Mouse (Mus musculus) midbrain, embryonic 15.5 days (tissue): ENCODE measurements around the gene 9930111J21Rik2. TPM values are rescaled to one million over a fixed set of nuclear protein-coding genes. Genes with fewer than 3 reads are reported as not detected.
"Not testable (repeated sequence)": the region's sequence is repeated elsewhere in the genome, so short reads cannot be mapped to it uniquely, and the experiment has no call there.

Experiments used
- ATAC-seq: fragments of 200-750 bp; cut with Nextera tagmentation; replicated peaks from 2 replicates; pipeline ENCODE4 v1.8.0; 2017; ENCODE audit warnings: moderate TSS enrichment
- H3K27ac ChIP-seq: fragments of 300-500 bp; sonication (generic); 2 replicates; pipeline ENCODE4 v1.5.1; 2015; ENCODE audit warnings: mild to moderate bottlenecking, inconsistent platforms
- H3K27me3 ChIP-seq: fragments of 300-500 bp; sonication (generic); replicated peaks from 2 replicates; pipeline ENCODE4 v1.6.1; 2015; ENCODE audit warnings: inconsistent platforms
- H3K36me3 ChIP-seq: fragments of 300-500 bp; sonication (generic); replicated peaks from 2 replicates; pipeline ENCODE4 v1.6.1; 2015; ENCODE audit warnings: inconsistent platforms
- H3K4me1 ChIP-seq: fragments of 300-500 bp; sonication (generic); 2 replicates; pipeline ENCODE4 v1.6.1; 2015; ENCODE audit warnings: inconsistent platforms
- H3K4me2 ChIP-seq: fragments of 300-500 bp; sonication (generic); 2 replicates; pipeline ENCODE4 v1.6.1; 2015; ENCODE audit warnings: inconsistent platforms, mild to moderate bottlenecking, moderate library complexity
- H3K4me3 ChIP-seq: fragments of 300-500 bp; sonication (generic); 2 replicates; pipeline ENCODE4 v1.5.1; 2015; ENCODE audit warnings: mild to moderate bottlenecking, inconsistent platforms
- H3K9ac ChIP-seq: fragments of 300-500 bp; sonication (generic); 2 replicates; pipeline ENCODE4 v1.6.1; 2015; ENCODE audit warnings: mild to moderate bottlenecking, inconsistent platforms
- H3K9me3 ChIP-seq: fragments of 300-500 bp; sonication (generic); 2 replicates; pipeline ENCODE4 v1.6.1; 2016; ENCODE audit warnings: inconsistent platforms
- WGBS: fragments of 180-500 bp; shearing (Covaris S2); methylation state at CpG from one replicate; pipeline ENCODE4 v1.1.7; 2015; ENCODE audit warnings: mixed read lengths; 5-methylcytosine and 5-hydroxymethylcytosine counted together
- polyA plus RNA-seq: library from polyadenylated mRNA; unstranded; fragments of >200 nt; fragmentation: Nextera tagmentation; extraction: Ambion mirVana; gene quantifications from 2 replicates; pipeline ENCODE4 v1.2.1, GENCODE M21; 2015

9930111J21Rik2 gene
- polyA plus RNA-seq, 1 experiment from 2014 or later = 0.37 TPM

DNA sequence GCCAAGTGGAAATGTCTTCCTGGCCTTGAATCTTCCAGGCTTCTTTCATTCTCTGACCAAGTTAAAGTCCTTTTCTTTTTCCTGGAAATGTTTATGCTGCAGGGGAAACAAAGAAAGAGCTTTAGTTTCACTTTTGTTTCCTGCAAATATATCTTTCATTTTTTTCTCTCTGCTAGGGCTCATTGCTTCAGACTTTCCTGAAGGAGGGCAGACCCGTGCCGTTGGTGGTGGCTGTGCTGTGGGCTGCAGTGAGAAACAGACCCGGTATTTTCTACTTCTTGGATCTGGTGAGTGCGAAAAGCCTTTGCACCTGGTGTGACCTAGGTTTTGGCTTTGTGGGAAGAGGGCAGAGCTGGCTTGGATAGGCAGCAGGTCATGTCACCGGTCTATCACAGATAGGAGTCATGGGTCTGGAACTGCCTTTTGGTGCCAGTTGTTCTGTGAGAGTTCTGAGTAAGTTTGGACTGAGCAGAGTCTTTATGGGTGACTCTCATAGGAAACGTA is 35.9 kb upstream of the 9930111J21Rik2 start:
- Histone ChIP-seq H3K9ac (no peak overlapping the region), H3K36me3 (no peaks in the 10 kb centered on the region), H3K9me3 (no peaks in the 10 kb centered on the region), H3K27me3 (no peaks in the 10 kb centered on the region), H3K27ac (no peak overlapping the region), H3K4me1 (no peaks in the 10 kb centered on the region), H3K4me2 (no peak overlapping the region), H3K4me3 (no peak overlapping the region)
- 88% methylated on average over 6 of the region's 6 CpGs for WGBS
- no peak for ATAC-seq

DNA sequence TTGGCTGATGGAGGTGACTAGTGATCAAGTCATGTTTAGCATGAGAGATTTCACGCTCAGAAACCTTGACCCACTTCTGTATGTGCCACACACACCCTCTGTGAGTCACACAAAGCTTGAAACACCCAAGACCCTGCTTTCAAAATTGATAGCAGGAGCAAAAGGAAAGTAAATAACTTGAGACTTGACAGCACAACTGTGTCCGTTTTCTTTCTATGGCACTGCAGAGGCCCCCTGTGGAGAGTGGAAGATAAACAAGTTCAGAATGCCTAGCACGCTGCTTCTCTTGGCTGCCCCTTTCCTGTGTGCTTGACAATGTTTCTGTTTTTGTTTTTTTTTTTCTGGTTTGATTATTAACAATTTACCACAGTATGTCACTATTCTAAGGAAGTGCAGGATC is 33.8 kb upstream of the 9930111J21Rik2 start:
- H3K4me2 ChIP-seq = no peak overlapping the region
- H3K36me3 ChIP-seq = no peaks in the 10 kb centered on the region
- H3K4me1 ChIP-seq = no peaks in the 10 kb centered on the region
- no peaks in the 10 kb centered on the region for H3K27me3 ChIP-seq
- no peak for ATAC-seq
- WGBS = 44% methylated on average over 3 of the region's 3 CpGs
- H3K27ac ChIP-seq = no peak overlapping the region
- no peak overlapping the region for H3K4me3 ChIP-seq
- H3K9ac ChIP-seq = no peak overlapping the region
- H3K9me3 ChIP-seq = no peaks in the 10 kb centered on the region

DNA sequence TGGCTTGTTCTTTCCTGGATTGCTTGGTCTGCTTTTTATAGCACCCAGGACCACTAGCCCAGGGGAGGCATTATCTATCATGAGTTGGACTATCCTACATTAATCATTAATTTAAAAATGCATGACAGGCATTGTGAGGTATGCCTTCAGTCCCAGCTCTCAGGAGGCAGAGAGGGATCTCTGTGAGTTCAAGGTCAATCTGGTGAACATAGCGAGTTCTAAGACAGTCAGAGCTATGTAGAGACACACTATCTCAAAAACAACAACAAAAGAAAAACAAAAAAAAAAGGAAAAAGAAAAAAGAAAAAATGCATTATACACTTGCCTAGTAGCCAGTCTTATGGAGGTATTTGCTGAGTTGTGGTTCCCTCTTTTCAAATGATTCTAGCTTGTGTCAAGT is 33.3 kb upstream of the 9930111J21Rik2 start:
- Histone ChIP-seq H3K4me3 (no peak overlapping the region), H3K4me2 (no peak overlapping the region), H3K36me3 (no peaks in the 10 kb centered on the region), H3K9ac (no peak overlapping the region), H3K9me3 (no peaks in the 10 kb centered on the region), H3K27ac (no peak overlapping the region), H3K27me3 (no peaks in the 10 kb centered on the region), H3K4me1 (no peaks in the 10 kb centered on the region)
- WGBS = 91% methylated on average over 1 of the region's 1 CpGs
- ATAC-seq = no peak

DNA sequence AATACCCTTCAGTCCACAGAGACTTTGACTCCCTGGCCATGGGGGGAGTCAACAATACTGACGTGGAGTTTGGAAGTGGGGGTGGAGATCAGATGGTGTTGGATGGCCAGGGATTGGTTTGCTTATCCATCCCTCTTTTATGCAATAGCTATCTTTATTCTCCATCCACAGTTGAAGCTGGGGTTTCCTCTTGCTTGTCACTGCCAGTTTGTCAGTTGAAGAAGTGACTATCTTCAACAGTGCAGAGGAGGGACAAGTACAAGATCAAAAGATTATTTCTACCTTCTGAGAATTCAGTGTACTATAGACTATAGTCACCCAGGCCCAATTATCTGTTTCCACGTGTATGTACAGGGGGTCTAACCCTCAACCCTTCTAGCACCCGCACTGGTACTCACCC is 32.8 kb upstream of the 9930111J21Rik2 start:
- no peaks in the 10 kb centered on the region for H3K9me3 ChIP-seq
- WGBS = 76% methylated on average over 3 of the region's 3 CpGs

DNA sequence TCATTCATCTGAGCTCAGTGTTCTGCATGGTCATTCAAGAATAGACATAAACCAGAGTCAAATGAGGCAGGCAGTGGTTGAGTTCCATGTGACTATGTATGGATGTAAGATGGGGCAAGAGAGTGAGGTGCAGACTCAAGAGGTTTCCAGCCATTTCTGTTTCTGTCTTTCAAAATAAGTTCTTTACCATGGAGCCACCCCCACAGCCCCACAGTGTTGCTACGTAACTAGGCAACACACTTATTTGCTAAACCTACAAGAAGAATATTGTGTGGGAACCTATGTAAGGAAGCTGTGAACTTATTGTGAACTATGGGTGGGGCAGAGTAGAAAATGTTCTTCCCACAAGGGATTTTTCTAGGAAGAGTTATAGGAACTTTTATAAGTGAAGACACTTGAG is 32.1 kb upstream of the 9930111J21Rik2 start:
- 93% methylated on average over 1 of the region's 1 CpGs for WGBS
- no peaks in the 10 kb centered on the region for H3K27me3 ChIP-seq

More for the DNA sequence above, 32.8 kb upstream of the 9930111J21Rik2 start:
- H3K27me3 ChIP-seq = no peaks in the 10 kb centered on the region
- H3K9ac ChIP-seq = no peak overlapping the region
- no peak overlapping the region for H3K4me2 ChIP-seq
- no peak for ATAC-seq
- no peaks in the 10 kb centered on the region for H3K4me1 ChIP-seq
- H3K27ac ChIP-seq = no peak overlapping the region
- H3K4me3 ChIP-seq = no peak overlapping the region
- H3K36me3 ChIP-seq = no peaks in the 10 kb centered on the region

DNA sequence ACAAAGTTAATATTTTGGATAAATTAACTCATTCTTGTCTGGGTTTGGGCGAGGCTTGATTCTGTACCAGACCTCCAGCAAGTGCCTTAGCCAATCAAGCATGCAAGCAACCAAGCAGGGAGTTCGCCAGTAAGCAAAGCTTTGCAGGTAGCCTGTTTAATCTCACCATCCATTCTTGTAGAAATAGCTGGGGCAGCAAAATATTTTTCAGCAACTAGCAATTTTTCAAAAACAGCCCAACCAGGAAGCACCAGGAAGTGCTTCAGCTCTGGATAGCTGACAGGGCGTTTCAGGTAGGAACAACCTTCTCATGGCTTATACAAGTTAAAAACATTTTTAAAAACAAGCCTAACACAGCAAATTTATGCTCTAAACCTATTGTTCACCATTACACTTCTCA is 30.8 kb upstream of the 9930111J21Rik2 start:
- WGBS = 84% methylated on average over 3 of the region's 3 CpGs
- ATAC-seq = no peak
- no peak overlapping the region for H3K4me3 ChIP-seq
- H3K36me3 ChIP-seq = no peaks in the 10 kb centered on the region
- H3K9ac ChIP-seq = no peak overlapping the region
- no peak overlapping the region for H3K4me2 ChIP-seq
- H3K9me3 ChIP-seq = no peaks in the 10 kb centered on the region
- H3K27me3 ChIP-seq = no peaks in the 10 kb centered on the region
- H3K27ac ChIP-seq = no peak overlapping the region
- no peaks in the 10 kb centered on the region for H3K4me1 ChIP-seq

More for the DNA sequence above, 32.1 kb upstream of the 9930111J21Rik2 start:
- H3K9ac ChIP-seq = no peak overlapping the region
- no peak for ATAC-seq
- H3K36me3 ChIP-seq = no peaks in the 10 kb centered on the region
- H3K4me3 ChIP-seq = no peak overlapping the region
- no peak overlapping the region for H3K27ac ChIP-seq
- H3K9me3 ChIP-seq = no peaks in the 10 kb centered on the region
- no peaks in the 10 kb centered on the region for H3K4me1 ChIP-seq
- H3K4me2 ChIP-seq = no peak overlapping the region

DNA sequence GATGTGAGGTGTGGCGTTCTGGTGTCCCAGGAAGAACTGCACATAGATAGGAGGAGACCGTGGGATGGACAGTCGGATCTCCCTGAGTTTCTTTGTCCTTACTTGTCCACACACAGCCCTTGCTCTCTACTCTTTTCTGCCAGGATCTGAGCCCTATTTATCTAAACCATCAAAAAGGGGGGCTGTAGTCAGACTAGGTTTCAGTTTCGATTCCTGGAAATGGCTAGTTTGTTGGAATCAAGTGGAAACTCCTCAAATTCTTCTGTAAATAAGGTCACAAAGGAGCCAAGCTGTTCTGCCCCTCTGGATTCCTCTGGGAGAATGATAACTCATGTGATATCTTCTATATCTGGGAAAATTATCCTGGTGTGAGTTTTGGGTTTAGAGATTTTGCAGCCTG is 30.3 kb upstream of the 9930111J21Rik2 start:
- Histone ChIP-seq H3K36me3 (no peaks in the 10 kb centered on the region), H3K9me3 (no peaks in the 10 kb centered on the region), H3K4me3 (no peak overlapping the region), H3K27me3 (no peaks in the 10 kb centered on the region), H3K4me2 (no peak overlapping the region), H3K27ac (no peak overlapping the region), H3K4me1 (no peaks in the 10 kb centered on the region), H3K9ac (no peak overlapping the region)
- ATAC-seq = no peak
- 88% methylated on average over 4 of the region's 4 CpGs for WGBS

DNA sequence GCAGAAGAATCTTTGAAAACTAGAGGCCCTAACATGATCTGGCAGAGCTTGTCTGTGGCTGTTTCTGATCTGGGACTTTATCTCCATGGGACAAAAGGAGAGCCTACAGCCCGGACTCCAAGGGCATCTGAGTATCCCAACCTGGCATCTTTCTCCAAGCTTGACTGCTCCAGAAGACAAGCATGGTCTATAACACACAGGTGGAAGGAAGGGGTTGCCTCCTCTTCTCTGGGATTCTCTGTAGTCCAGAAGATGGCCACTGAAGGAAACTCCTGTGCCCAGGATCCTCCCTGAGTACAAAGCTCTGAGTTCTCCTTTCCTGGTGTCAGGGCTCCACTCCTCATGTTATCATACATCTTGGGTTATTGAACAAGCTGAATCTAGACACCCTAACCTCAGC is 29.6 kb upstream of the 9930111J21Rik2 start:
- no peak overlapping the region for H3K27ac ChIP-seq
- no peak for ATAC-seq
- H3K9me3 ChIP-seq = no peaks in the 10 kb centered on the region
- no peak overlapping the region for H3K9ac ChIP-seq
- H3K36me3 ChIP-seq = no peaks in the 10 kb centered on the region
- no peak overlapping the region for H3K4me3 ChIP-seq
- no peaks in the 10 kb centered on the region for H3K4me1 ChIP-seq
- no peak overlapping the region for H3K4me2 ChIP-seq
- no peaks in the 10 kb centered on the region for H3K27me3 ChIP-seq
- WGBS = 64% methylated on average over 1 of the region's 1 CpGs

DNA sequence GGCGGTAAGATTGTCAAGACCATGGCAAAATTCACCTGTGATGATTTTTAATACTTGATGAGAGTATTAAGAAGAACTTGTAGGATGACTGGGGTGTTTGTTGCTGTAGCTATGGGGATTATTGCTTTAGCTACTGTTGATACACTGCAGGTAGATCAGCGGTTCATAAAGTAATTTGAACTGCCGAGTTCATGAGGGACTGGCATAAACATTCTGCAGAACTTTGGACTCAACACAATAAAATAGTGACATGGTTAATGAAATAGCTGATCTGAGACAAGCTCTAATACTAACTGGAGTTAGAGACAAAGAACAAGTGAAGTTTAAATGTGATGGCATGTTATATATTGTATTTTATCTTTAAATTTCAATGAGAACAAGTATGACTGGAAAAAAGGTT is 27.7 kb upstream of the 9930111J21Rik2 start:
- Histone ChIP-seq H3K4me2 (no peak overlapping the region), H3K9ac (no peak overlapping the region), H3K36me3 (no peaks in the 10 kb centered on the region), H3K4me1 (no peaks in the 10 kb centered on the region), H3K27ac (no peak overlapping the region), H3K27me3 (no peaks in the 10 kb centered on the region), H3K4me3 (no peak overlapping the region), H3K9me3 (no peaks in the 10 kb centered on the region)
- ATAC-seq = no peak
- 92% methylated on average over 3 of the region's 3 CpGs for WGBS

DNA sequence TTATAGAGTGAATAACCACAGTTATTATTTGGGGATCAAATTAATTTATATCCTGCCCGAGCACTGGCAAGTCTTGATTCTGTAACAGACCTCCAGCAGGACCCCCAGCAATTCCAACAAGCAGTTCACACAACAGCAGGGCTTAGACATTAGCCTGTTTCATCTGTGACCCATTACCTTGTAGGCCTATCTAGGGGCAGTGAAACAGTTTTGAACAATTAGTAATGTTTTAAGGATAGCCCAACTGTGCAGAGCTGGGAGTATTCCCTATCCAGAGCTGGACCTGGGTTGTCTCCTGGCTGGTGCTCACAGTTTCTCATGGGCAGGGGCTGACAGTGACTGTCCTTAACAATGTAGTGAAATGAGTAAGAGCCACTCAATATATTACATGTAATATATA is 26.0 kb upstream of the 9930111J21Rik2 start:
- WGBS = 79% methylated on average over 1 of the region's 1 CpGs
- Histone ChIP-seq H3K9me3 (no peaks in the 10 kb centered on the region), H3K4me3 (no peak overlapping the region), H3K9ac (no peak overlapping the region), H3K27ac (no peak overlapping the region), H3K4me2 (no peak overlapping the region), H3K27me3 (no peaks in the 10 kb centered on the region), H3K4me1 (no peaks in the 10 kb centered on the region), H3K36me3 (no peaks in the 10 kb centered on the region)
- no peak for ATAC-seq

DNA sequence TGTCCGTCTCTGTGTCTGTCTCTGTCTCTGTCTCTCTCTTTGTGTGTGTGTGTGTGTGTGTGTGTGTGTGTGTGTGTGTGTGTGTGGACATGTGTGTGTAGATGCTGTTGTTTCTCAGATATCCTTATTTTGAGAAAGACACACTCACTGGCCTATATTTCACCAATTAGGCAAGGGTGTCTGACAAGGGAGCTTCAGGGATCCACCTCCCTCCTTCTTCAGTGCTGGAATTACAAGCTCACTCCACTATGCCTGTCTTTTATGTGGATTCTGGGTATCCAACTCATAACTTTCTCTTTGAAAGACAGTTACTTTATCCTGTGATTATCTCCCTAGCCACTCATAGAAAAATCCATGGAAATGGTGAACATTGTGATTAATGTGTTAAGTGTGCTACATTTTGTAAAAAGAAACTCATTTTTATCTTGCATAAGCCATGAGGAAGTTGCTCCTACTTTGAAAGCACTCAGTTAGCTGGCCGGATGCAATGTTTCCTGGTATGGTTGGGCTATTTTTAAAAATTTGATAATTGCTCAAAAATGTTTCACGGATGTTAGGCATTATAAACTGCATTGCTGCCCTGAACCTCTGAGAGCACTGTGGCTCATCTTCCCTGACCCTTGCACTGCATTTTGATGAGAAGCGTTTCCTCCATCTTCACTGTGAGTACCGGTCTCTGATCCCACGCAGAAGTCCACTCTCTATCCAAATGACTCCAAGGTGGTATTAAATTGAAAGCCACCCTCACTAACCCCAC is 25.1 kb upstream of the 9930111J21Rik2 start, which contains the start of gene Ifi47:
TSS of gene Ifi47 (plus strand) at position 587 of the 757 bp plus-strand sequence.
- H3K27me3 ChIP-seq, H3K4me1 ChIP-seq, H3K4me2 ChIP-seq, H3K4me3 ChIP-seq, ATAC-seq, H3K9me3 ChIP-seq, H3K27ac ChIP-seq, H3K9ac ChIP-seq, H3K36me3 ChIP-seq: not testable (repeated sequence)
- 70% methylated on average over 6 of the region's 6 CpGs for WGBS

DNA sequence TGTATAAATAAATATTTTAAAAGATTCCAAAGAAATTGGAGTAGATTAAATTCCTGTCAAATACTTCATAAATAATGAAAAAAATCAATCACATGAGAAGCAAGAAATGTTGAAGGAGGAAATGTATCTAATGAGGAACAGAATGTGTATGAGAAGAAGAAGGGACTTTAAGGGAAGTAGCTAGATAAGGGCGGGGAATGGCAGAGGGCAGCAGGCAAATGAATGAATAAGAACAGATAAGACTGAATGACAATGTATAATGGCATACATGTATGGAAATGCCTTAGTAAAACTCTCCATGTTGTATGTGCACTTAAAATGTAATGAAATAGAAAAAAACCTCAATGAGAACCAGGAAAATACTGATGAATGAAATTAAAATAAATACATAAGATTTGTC is 17.3 kb upstream of the 9930111J21Rik2 start:
- H3K4me1 ChIP-seq = no peaks in the 10 kb centered on the region
- WGBS = 89% methylated on average over 1 of the region's 1 CpGs
- H3K27me3 ChIP-seq = no peaks in the 10 kb centered on the region
- no peak overlapping the region for H3K4me2 ChIP-seq
- H3K9ac ChIP-seq = no peak overlapping the region
- no peaks in the 10 kb centered on the region for H3K36me3 ChIP-seq
- no peak overlapping the region for H3K4me3 ChIP-seq
- H3K27ac ChIP-seq = no peak overlapping the region
- no peaks in the 10 kb centered on the region for H3K9me3 ChIP-seq
- no peak for ATAC-seq
